Mouse (Mus musculus) cerebellum, postnatal 25 days (tissue): ENCODE measurements at regions not wholly inside any gene's neighbourhood (a gene's known extent, or its start where the extent isn't known, plus 50 kb on each side); places are given as distances from the start of the nearest gene placed in this dataset.

Source experiments
- DNase-seq, 2 experiments: peaks; one replicate each; pipeline ENCODE4 v3.0.0; 2021; ENCODE audit warnings: mixed read lengths in 2 of 2

DNA sequence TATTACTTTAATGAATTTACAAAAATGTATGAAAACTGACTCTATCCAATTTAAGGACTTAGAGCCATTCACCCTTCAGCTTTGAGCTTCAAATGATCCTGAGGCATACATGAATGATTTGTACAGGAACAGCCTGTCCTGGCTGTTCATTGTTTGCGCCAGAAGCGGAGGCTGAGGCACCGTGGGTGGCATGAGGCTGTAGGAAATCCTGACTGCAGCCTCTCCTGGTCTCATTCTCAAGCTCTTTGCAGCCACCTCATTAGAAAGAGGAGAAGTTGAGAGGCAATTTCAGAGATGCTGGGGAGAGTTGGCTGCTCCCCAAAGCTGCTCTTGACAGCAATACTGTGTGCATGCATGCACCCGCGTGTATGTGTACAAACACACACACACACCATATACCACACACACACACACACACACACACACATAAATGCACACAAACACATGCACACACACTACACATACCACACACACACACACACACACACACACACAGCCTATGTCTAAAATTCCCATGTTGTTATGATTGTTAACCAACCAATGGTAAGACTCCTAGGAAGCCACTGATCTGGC lies 434.9 kb upstream of the Btbd3 start:
- DNase-seq = peak in 1 of 2 experiments; percentile 7

DNA sequence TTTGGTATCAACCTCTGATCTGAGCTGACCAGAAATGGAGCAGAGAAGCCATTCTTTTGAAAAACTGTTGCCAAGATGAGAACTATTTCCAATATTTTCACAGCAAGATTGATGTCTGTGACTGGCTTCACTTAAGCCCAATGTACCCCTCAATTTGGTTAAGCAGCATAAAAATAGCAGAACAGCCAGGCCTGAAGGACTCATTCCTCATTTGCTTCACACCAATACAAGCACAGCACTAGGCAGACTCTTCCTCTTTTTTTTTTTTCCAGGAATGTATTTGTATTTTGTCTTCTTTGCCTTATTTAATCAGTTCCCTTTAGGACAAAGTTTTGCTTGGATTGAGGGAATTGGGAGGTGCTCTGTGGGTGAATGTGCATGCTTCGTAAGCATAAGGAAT lies 441.4 kb upstream of the Btbd3 start:
- no peak for DNase-seq

DNA sequence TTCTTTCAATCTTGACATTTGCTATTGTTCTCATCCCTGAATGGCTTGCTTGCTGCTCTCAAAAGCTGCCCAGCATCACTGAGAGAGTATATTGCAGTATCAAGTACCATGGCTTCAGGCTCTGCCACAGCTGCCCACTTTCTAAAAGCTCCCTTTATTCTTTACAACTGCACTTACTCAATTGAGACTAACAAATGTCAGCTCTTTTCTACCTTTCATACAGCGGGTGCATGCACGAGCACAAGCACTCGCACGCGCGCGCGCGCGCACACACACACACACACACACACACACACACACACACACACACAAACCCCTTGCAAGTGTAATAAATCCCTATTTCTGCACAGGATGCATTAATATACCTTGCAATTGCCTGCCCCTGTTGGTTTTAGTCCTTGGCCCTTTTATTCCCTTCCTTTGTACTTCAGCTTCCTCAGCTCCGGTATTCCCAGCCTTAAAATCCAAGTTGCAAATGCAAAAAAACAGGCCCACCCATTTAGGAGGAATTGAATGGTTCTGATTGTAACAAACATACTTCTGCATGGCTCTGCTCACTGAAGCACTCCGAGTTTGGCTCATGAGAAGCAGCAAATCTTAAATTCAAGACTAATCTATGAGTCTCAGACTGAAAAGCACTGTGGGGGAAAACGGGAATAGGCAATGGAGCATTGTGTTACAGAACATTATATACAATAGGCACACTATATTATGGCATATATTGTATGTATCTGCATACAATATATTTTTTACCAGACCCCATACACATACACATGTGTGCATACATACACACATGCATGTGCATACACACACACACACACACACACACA lies 447.7 kb upstream of the Btbd3 start:
- DNase-seq = no peak

DNA sequence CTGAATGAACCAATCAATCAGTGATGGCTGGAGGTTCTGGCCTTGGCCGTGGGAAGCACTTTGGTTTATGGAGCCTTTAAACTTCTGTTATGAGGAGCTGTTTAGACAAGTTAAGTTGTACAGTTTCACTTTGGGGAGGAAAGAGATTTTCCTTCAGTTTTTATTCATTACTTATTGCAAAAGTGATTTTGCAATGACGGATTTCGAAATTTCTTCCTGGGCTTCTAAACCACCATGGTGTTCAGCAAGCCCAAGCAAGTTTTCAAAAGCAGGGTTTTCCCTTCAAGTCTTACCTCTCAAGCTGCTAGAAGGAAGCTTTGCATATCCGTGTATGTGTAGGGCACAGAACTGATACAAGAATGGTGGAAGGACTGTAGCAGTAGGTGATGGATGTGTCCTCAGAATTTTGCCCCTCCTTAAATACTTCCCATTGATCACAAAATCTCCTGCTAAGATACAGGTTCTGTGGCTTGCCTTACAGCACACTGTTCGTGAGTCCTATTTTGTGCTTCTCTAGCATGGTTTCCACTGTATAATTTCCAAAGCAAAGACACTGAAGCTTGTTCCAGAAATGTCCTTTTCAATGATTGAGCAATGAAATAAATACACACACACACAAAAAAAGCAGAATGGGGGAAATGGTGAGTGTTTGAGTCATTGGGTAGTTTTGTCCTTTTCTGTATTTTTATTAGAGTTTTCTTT lies 448.6 kb upstream of the Btbd3 start:
- DNase-seq = no peak

DNA sequence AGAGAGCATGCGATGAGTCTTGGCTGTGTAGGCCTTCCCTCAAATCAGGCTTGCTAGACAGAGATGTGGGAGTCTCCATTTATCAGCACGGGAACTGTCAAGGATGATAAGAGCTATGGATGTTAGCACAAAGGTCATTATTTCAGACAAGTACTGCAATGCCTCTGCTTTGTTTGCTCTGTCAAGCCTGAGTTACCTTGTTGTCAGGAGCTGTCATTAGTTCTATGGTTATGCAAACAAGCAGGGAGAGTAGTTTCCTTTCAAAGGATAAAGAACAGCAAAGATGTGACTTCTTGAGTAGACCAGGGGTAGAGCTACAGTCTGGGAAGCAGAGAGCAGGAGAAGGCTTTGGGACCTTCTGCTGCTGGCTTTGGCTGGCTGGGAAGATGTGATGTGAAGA lies 461.5 kb upstream of the Btbd3 start:
- no peak for DNase-seq

- no peak for DNase-seq
Observed at GRCm38 (mm10) chr2:137784091-137784490, 472.3 kb upstream of the Btbd3 start.

DNA sequence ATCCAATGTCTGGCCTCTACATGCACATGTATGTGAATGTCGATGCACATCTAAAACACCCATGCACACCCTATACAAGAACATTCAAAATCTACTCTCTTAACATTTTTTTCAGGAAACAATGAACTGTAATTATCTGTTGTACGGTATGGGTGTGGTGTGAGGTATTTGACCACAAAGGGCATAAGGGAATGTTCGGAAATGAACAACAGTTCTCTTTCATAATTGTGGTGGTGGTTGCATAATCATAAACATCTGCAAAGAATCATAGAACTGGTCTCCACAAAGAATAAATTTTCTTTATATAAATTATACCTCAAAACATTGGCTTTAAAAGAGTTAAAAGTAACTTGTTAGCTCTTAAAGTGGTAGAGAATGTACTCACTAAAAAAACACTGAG lies 478.9 kb upstream of the Btbd3 start:
- DNase-seq = no peak

GRCm38 (mm10) chr2:137764785-137765184 lies 491.6 kb upstream of the Btbd3 start:
- DNase-seq = no peak

DNA sequence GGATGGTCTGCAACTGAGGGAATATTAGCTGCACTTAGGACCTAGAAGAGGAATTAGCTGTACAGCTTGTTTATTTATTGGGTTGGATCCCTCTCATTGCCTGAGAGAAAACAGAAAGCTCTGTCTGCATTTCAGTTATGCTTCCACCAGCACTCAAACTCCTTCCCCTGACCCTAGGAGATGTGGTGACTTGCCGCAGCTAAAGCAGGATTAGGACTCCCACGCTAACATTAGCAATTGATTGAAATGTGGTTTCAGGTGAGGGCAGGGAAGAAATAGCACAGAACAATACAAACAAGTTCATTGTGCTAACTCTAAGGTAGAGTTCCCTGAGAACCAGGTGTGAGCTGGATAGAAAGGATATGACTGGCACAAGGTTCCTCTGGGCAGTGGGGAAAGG lies 496.9 kb upstream of the Btbd3 start:
- DNase-seq = no peak

DNA sequence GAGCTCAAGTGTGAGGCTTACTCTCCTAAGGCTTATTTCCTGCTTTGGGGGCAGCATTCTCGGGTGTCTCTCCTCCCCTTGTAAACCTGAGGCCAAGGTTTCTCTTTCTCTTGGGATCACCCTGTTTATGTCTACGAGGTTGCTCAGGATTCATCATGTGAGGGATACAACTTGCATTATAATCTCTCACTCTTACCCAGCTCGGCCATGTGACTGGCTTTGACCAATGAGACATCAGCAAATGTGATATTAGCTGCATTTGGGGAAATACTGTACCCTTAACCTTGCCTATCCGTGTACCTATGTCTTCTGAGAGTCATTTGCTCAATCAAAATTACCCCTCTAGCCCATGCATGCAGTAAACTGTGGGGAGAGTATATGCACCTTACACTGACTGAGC lies 498.0 kb upstream of the Btbd3 start:
- no peak for DNase-seq

- no peak for DNase-seq
Observed at GRCm38 (mm10) chr2:137757231-137758212, 498.8 kb upstream of the Btbd3 start.

DNA sequence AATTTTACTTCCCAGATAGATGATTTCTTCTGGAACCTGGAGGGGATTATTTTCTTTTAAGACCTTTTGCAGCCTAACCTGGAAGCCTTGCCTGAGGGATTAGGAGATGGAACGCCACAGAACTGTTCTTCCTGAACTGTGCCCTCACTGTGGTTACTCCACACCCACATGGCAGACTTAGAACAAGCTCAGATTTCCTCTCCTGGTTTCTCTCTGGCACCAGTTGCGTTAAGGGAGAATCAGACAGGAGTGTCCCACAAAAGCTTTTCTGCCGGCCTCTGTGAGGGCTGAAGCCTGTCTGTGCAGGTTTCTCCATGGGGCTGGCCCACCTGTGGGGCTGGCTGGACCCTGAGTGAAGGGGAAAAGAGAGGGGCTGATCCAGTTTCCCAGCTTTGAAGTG lies 500.1 kb upstream of the Btbd3 start:
- DNase-seq = no peak

DNA sequence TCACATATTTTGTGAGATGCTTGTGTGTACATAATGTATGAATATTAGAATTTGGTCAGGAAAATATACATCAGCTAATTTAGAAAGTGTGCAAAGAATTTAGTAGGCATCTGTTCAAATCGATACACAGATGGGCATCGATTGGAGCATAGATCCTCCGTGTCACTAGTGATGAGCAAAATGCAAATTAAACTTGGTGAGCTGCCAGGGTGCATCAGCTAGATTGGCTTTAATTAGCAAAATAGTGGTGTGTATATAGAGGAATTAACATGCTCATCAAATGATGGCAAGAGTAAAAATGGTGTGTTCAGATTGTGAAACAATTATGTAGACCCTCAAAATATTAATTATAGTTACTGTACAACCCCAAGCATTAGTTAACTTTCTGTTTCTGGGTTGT lies 501.9 kb upstream of the Btbd3 start:
- no peak for DNase-seq

- peak; percentile 29 to 56 for DNase-seq
Observed at GRCm38 (mm10) chr2:137732410-137732809, 524.0 kb upstream of the Btbd3 start.

- peak; percentile 29 to 32 for DNase-seq
Observed at GRCm38 (mm10) chr2:137730472-137730931, 525.9 kb upstream of the Btbd3 start.

- peak; percentile 74 to 78 for DNase-seq
Observed at GRCm38 (mm10) chr2:137729871-137730270, 526.5 kb upstream of the Btbd3 start.

- DNase-seq = peak in 1 of 2 experiments; percentile 16
Observed at GRCm38 (mm10) chr2:137729207-137729606, 527.2 kb upstream of the Btbd3 start.

DNA sequence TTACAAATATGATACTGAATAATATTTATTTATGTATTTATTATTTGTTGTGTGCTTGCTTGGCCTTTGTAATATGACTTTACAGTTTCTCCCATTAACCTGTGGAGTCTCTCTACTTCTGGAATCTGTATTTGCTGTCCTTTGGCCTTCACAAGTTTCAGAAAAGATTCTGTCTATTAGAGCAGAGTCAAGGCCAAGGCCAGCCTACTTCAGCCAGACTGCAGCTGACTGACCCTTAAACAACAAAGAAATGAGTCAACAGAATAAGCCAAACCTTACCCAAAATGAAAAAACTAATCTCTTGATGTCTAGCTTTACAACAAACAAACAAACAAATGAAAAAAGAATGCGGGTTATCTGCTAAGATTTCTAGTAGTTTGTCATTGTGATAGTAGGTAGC lies 532.7 kb upstream of the Btbd3 start:
- no peak for DNase-seq

GRCm38 (mm10) chr2:137721767-137722424 lies 534.5 kb upstream of the Btbd3 start:
- no peak for DNase-seq

GRCm38 (mm10) chr2:137715891-137716290 lies 540.5 kb upstream of the Btbd3 start:
- DNase-seq = no peak

DNA sequence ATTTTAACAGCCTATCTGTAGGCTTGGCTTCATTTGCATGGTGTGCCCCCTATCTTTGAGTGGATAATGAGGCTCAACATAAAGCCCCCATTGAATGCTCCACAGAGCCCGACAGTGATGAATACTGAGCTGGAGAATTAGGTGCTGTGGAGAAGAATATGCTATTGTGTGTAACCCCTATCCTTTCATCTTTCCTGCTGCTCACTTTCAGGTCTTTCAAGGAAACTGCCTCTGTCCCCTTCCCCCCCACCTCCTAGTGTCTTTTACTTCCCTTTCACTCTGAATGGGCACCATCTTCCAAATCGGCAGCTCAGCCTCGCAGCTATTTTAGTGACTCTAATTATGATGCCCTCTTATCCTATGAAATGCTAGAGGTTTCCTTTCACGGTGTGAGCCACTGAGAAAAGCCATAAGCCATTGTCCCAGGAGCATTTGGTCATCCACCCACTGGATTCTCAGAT lies 549.8 kb upstream of the Btbd3 start:
- no peak for DNase-seq
